Mouse (Mus musculus): ENCODE measurements at regions not wholly inside any gene's neighbourhood (a gene's known extent, or its start where the extent isn't known, plus 50 kb on each side); places are given as distances from the start of the nearest gene placed in this dataset.
A peak's percentile ranks its signal among the peaks of the same experiment; 100 is the strongest.

- H3K9ac ChIP-seq (ENCODE audit: control insufficient read depth, low read depth, low read length, poor library complexity, severe bottlenecking) = no peak overlapping the region
- no peak overlapping the region for H3K27ac ChIP-seq (ENCODE audit: control insufficient read depth, low read depth, low read length)
- TF ChIP-seq SIN3A (IDR thresholded peaks at IDR 0.05; ENCODE audit: low read length) (no peak), HCFC1 (IDR thresholded peaks at IDR 0.05; ENCODE audit: low read depth, low read length) (no peak)
- H3K4me3 ChIP-seq (ENCODE audit: control insufficient read depth in 1 of 2, insufficient read depth in 1 of 2, low read depth in 2 of 2, low read length in 2 of 2) = no peak overlapping the region
- no peaks in the 10 kb centered on the region for H3K79me2 ChIP-seq (ENCODE audit: control insufficient read depth, insufficient read depth, low read length, poor library complexity)
- no peaks in the 10 kb centered on the region for H3K27me3 ChIP-seq (ENCODE audit: control insufficient read depth in 1 of 2, insufficient read depth in 2 of 2, low read length in 2 of 2)
- no peak for DNase-seq (ENCODE audit: low read depth, low spot score)
- H3K9me3 ChIP-seq (replicated peaks; ENCODE audit: insufficient read depth, low read length) = no peaks in the 10 kb centered on the region
- no peaks in the 10 kb centered on the region for H3K4me1 ChIP-seq (ENCODE audit: control insufficient read depth in 1 of 2, insufficient read depth in 2 of 2, low read length in 2 of 2)
- no peaks in the 10 kb centered on the region for H3K36me3 ChIP-seq (ENCODE audit: control insufficient read depth in 1 of 2, insufficient read depth in 2 of 2, low read length in 2 of 2)
Observed at GRCm38 (mm10) chr6:93045524-93045923, 102.2 kb upstream of the Adamts9 start.

DNA sequence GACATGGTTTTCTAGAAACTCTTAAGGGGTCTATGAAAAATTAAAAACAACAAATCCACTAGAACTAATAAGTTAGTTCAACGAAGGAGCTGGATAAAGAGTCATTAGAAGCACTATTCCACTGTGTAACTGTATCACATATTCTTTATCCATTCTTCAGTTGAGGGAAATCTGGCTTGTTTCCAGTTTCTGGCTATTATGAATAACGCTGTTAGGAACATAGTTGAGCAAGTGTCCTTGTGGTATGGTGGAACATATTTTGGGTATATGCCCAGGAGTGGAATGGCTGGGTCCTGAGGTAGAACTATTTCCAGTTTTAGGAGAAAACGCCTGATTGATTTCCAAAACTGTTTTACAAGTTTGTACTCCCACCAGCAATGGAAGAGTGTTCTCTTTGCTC lies 97.7 kb upstream of the Adamts9 start:
- no peak overlapping the region for H3K27ac ChIP-seq (ENCODE audit: control insufficient read depth, low read depth, low read length)
- H3K4me3 ChIP-seq (ENCODE audit: control insufficient read depth in 1 of 2, insufficient read depth in 1 of 2, low read depth in 2 of 2, low read length in 2 of 2) = no peak overlapping the region
- no peak for DNase-seq (ENCODE audit: low read depth, low spot score)
- H3K27me3 ChIP-seq (ENCODE audit: control insufficient read depth in 1 of 2, insufficient read depth in 2 of 2, low read length in 2 of 2) = no peaks in the 10 kb centered on the region
- no peaks in the 10 kb centered on the region for H3K36me3 ChIP-seq (ENCODE audit: control insufficient read depth in 1 of 2, insufficient read depth in 2 of 2, low read length in 2 of 2)
- no peaks in the 10 kb centered on the region for H3K4me1 ChIP-seq (ENCODE audit: control insufficient read depth in 1 of 2, insufficient read depth in 2 of 2, low read length in 2 of 2)
- TF ChIP-seq POLR2AphosphoS2 (IDR thresholded peaks at IDR 0.05; ENCODE audit: low read length) = no peak
- no peak for TF ChIP-seq USF1 (IDR thresholded peaks at IDR 0.05; ENCODE audit: low read depth, low read length)
- TF ChIP-seq RAD21 (IDR thresholded peaks at IDR 0.05; ENCODE audit: low read depth, low read length) = no peak
- no peak for TF ChIP-seq ZMIZ1 (IDR thresholded peaks at IDR 0.05; ENCODE audit: low read depth, low read length)
- no peak for TF ChIP-seq ELF1 (IDR thresholded peaks at IDR 0.05; ENCODE audit: low read depth, low read length)
- no peak for TF ChIP-seq KAT2A (conservative IDR thresholded peaks at IDR 0.05; ENCODE audit: low read depth, low read length)
- no peak for TF ChIP-seq ZNF384 (IDR thresholded peaks at IDR 0.05; ENCODE audit: low read depth, low read length)
- TF ChIP-seq GATA1 (IDR thresholded peaks at IDR 0.05; ENCODE audit: low read depth, low read length) = no peak
- H3K79me2 ChIP-seq (ENCODE audit: control insufficient read depth, insufficient read depth, low read length, poor library complexity) = no peaks in the 10 kb centered on the region
- no peaks in the 10 kb centered on the region for H3K9me3 ChIP-seq (replicated peaks; ENCODE audit: insufficient read depth, low read length)
- H3K9ac ChIP-seq (ENCODE audit: control insufficient read depth, low read depth, low read length, poor library complexity, severe bottlenecking) = no peak overlapping the region

DNA sequence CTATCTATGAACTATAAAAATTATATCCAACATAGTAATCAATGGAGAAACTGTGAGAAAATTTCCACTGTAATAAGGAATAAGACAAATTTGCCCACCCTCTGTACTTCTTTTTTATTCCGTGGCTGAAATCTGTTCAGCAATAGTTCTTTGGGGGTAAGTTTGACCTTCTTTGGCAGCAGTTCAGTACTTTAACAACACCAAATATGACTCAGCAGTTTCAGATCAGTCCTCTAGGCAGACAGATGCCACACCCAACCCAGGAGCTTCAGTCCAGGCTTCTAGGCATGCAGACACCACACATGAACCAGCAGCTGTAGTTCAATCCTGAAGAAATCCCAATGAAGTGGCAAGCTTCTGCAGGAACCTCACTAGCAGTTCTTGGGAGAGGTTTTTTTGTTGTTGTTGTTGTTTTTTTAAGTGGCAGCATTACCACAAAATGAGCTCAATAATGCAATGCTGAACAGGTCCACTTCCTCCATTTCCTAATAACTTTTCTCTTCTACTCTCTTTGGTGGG lies 88.6 kb upstream of the Adamts9 start:
- Histone ChIP-seq H3K79me2 (ENCODE audit: control insufficient read depth, insufficient read depth, low read length, poor library complexity) (no peaks in the 10 kb centered on the region), H3K27me3 (ENCODE audit: control insufficient read depth in 1 of 2, insufficient read depth in 2 of 2, low read length in 2 of 2) (no peaks in the 10 kb centered on the region), H3K9ac (ENCODE audit: control insufficient read depth, low read depth, low read length, poor library complexity, severe bottlenecking) (no peak overlapping the region), H3K9me3 (replicated peaks; ENCODE audit: insufficient read depth, low read length) (no peaks in the 10 kb centered on the region), H3K4me1 (ENCODE audit: control insufficient read depth in 1 of 2, insufficient read depth in 2 of 2, low read length in 2 of 2) (no peaks in the 10 kb centered on the region), H3K36me3 (ENCODE audit: control insufficient read depth in 1 of 2, insufficient read depth in 2 of 2, low read length in 2 of 2) (no peaks in the 10 kb centered on the region), H3K4me3 (ENCODE audit: control insufficient read depth in 1 of 2, insufficient read depth in 1 of 2, low read depth in 2 of 2, low read length in 2 of 2) (no peak overlapping the region), H3K27ac (ENCODE audit: control insufficient read depth, low read depth, low read length) (no peak overlapping the region)
- peak; percentile 3 for DNase-seq (ENCODE audit: low read depth, low spot score)
- TF ChIP-seq ETS1 (IDR thresholded peaks at IDR 0.05; ENCODE audit: low read depth, low read length) = no peak
- TF ChIP-seq TCF12 (IDR thresholded peaks at IDR 0.05; ENCODE audit: low read depth, low read length) = no peak
- TF ChIP-seq TAL1 (IDR thresholded peaks at IDR 0.05; ENCODE audit: low read length) = no peak
- TF ChIP-seq GABPA (IDR thresholded peaks at IDR 0.05; ENCODE audit: low read depth, low read length) = no peak
- TF ChIP-seq SMC3 (IDR thresholded peaks at IDR 0.05; ENCODE audit: low read depth, low read length) = no peak
